Mouse (Mus musculus): ENCODE measurements around the gene Ppox.
A peak's percentile ranks its signal among the peaks of the same experiment; 100 is the strongest.

The Ppox gene

DNA sequence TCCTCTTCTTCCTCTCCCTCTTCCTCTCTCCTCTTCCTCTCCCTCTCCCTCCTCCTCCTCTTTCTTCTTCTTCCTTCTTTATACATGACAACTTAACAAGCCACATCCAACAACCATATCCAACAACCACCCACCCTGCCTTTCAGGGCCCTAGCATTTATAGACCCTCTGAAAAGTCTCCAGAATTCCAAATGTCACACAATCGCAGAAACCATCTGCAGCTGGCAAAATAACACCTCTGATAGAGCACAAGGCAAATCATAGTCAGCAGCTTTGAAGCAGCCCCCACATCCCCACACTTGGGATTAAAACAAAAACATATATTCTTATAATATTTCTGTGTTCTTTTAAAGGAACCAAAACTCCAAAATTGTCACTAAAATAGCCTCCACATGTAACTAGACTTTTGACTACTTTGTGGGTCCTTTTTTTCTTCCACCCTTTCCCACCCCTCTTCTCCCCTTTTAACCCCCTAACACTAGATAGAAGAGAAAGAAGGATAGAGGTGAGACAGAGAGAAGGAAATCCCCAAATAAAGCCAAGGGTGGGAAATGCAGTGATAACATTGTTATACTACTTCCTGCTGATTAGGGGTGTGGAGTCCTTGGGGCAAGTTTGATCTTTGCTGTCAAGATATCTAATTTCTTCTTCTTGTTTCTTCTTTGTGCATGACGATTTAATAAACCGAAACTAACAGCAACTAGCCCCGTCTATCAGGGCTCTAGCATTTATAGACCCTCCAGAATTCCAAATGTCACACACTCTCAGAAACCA is 14.8 kb downstream of the Ppox start:
- no peak for DNase-seq (ENCODE audit: low read depth)

DNA sequence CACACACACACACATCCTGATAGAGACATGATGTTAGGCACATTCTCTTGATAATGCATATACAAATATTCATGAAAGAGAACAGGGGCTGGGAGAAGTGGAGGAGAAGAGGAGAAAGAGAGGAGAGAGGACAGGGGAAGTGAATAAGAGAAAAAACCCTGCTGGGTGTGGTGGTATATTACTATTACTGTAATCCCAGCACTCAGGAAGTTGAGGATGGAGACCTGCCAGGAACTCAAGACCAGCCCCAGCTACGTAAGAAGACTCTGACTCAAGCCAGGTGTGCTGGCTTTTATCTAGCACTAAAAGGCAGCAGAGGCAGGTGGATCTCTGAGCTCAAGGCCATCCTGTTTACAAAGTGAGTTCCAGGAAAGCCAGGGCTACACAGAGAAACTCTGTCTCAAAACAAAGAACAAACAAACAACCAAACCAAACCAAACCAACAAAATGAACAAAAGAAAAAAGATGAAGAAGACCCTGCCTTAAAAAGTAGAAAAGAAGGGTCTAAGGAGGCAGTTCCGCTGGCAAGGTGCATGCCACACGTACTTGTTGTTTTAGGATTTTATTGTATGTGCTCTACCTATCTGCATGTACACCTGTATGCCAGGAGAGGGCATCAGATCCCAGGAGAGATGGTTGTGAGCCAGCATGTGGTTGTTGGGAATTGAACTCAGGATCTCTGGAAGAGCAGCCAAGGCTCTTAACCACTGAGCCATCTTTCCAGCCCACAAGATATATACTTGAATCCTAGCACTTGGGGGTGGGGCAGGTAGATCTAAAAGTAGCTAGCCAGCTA is 17.1 kb downstream of the Ppox start:
- DNase-seq (ENCODE audit: low read depth): no peak

GRCm38 (mm10) chr1:171263185-171263611 is 17.8 kb downstream of the Ppox start:
- no peak for DNase-seq (ENCODE audit: low read depth)

DNA sequence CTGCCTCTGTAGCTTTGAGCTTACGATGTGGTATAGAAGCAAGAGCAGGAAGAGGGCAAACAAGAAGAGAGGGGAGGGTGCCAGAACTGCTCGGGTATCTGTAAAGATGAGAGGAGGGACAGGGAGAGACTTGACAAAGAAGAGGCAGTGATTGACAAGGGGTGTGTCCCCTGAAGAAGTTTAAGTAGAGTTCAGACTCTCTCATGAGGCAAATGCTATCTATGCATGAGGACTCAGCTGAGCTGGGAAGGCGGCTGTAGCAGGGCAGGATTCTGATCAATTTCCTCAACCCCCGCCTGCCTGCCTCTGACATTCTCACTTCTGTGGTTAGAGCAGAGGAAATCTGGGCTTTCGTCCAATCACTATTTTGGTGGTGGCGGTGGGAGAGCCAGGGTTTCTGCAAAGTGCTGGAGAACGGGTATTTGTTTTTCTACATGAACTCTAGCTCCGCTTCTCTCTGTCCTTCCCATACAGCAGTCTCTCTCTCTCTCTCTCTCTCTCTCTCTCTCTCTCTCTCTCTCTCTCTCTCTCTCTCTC is 18.3 kb downstream of the Ppox start:
- DNase-seq (ENCODE audit: low read depth): no peak

GRCm38 (mm10) chr1:171260316-171260715 is 20.7 kb downstream of the Ppox start:
- DNase-seq (ENCODE audit: low read depth): no peak

GRCm38 (mm10) chr1:171258921-171259320 is 22.1 kb downstream of the Ppox start:
- DNase-seq (ENCODE audit: low read depth): no peak

- no peak for DNase-seq (ENCODE audit: low read depth)
Observed at GRCm38 (mm10) chr1:171257781-171258180, 23.2 kb downstream of the Ppox start.

- peak; percentile 81 for DNase-seq (ENCODE audit: low read depth)
Observed at GRCm38 (mm10) chr1:171256937-171257548, 23.9 kb downstream of the Ppox start.

GRCm38 (mm10) chr1:171256095-171256818 is 24.7 kb downstream of the Ppox start:
- DNase-seq (ENCODE audit: low read depth): no peak

GRCm38 (mm10) chr1:171252415-171252814 is 28.6 kb downstream of the Ppox start:
- DNase-seq (ENCODE audit: low read depth): no peak

- DNase-seq (ENCODE audit: low read depth): no peak
Observed at GRCm38 (mm10) chr1:171251594-171252324, 29.2 kb downstream of the Ppox start.

- DNase-seq (ENCODE audit: low read depth): no peak
Observed at GRCm38 (mm10) chr1:171250680-171251593, 30.0 kb downstream of the Ppox start, which contains the start of gene Ndufs2. Ndufs2 (minus strand) TSS chr1:171251388.

- no peak for DNase-seq (ENCODE audit: low read depth)
Observed at GRCm38 (mm10) chr1:171249913-171250600, 30.9 kb downstream of the Ppox start, which contains the start of gene Adamts4. Adamts4 (plus strand) TSS chr1:171250421.

- no peak for DNase-seq (ENCODE audit: low read depth)
Observed at GRCm38 (mm10) chr1:171248386-171249226, 32.4 kb downstream of the Ppox start.

DNA sequence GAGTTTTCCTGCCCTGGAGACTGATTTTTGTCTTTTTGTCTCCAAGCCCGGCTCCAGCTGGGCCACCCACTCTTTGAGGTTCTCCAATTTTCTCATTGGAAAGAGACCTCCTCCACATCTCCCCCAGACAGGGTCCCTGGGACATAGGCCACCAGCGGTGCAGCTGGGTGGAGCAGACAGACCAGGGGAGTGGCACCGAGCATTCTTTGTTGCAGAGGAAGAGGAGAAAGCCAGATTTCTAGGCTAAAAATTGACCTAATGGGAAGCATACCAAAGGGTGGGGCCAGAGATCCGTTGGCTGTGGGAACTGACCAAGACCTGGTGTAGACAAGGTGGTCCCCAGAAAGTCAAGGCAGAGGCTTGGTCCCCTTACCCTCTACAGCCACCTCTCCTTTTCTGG is 33.1 kb downstream of the Ppox start:
- DNase-seq (ENCODE audit: low read depth): no peak

DNA sequence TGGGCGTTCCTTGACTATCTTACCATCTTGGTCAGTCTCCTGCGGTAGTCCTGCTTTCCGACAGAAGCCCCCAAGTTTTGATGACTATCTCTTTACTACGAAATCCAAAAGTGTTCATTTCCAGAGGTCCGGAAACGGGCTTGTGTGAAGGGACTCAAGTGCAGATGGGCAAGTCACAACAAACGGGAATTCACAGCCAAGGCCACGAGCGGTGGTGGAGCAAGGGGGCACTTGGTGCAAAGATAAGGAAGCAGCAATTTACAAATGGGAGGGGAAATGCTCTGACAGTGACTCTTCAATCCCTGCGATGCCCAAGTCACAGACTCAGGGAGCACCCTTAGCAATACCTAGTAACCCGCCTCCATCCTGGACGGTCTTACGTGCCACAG is 33.5 kb downstream of the Ppox start:
- no peak for DNase-seq (ENCODE audit: low read depth)

- peak; percentile 98 for DNase-seq (ENCODE audit: low read depth)
Observed at GRCm38 (mm10) chr1:171246709-171247452, 34.1 kb downstream of the Ppox start.

DNA sequence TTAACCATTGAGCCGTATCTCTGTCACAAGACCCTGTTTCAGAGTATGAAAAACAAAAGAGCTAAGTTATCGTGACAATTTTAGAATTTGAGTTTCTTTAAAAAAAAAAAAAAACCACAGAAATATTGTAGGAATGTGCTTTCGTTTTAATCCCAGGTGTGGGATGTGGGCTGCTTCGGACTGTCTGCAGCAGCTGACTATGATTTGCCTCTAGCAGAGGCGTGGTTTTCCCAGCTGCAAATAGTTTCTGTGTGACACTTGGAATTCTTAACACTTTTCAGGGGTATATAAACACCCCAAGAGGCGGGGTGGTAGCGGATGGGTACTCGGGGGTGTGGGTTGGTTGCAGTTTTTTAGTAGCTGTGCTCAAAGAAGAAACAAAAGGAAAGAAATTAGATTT is 35.6 kb downstream of the Ppox start:
- no peak for DNase-seq (ENCODE audit: low read depth)

Measured in induced T-regulatory cell, adult 2 months (primary cell).